8 mouse cellular contexts compared by ENCODE assay signal in genomic region chr7:45481374-45481927, GRCm38 (mm10). TPM values are rescaled to one million over a fixed set of nuclear protein-coding genes. Genes with fewer than 3 reads are reported as not detected.
A peak's percentile ranks its signal among the peaks of the same experiment; 100 is the strongest.
DNase-seq lines count a peak whose midpoint lies in the region; ATAC-seq and TF ChIP-seq lines count a peak whose summit lies in the region.

Tulp2 (plus strand) TSS chr7:45481877.

- WGBS in lung, embryonic 14.5 days: 57% methylated on average over 15 of the region's 15 CpGs
- WGBS in neural tube, embryonic 14.5 days: 54% methylated on average over 15 of the region's 15 CpGs

- no peaks in the 10 kb centered on the region for H3K4me1 ChIP-seq in lung, embryonic 14.5 days (ENCODE audit: insufficient read depth)
- H3K4me1 ChIP-seq in neural tube, embryonic 14.5 days (ENCODE audit: control insufficient read depth, insufficient read depth, low read length): no peaks in the 10 kb centered on the region

- DNase-seq in ovary, postnatal 36 days (ENCODE audit: low spot score): peak; percentile 49
- DNase-seq in ovary, postnatal 10 days (ENCODE audit: low spot score): no peak
- peak; percentile 84 for DNase-seq in embryo, embryonic 10.5 days (ENCODE audit: low spot score)
- peak; percentile 66 to 77 for DNase-seq in heart, postnatal 10 days
- peak; percentile 83 to 84 for DNase-seq in kidney, postnatal 25 days
- DNase-seq in lung, embryonic 14.5 days: peak; percentile 78
- DNase-seq in thymus, postnatal 25 days: peak; percentile 75

- H3K9ac ChIP-seq in lung, embryonic 14.5 days: no peak within 1 kb of the TSS
- H3K9ac ChIP-seq in neural tube, embryonic 14.5 days (replicated peaks; ENCODE audit: low read depth, low read length): no peak within 1 kb of the TSS

- no peaks in the 10 kb centered on the region for H3K27me3 ChIP-seq in lung, embryonic 14.5 days (ENCODE audit: insufficient read depth, low read length)
- no peaks in the 10 kb centered on the region for H3K27me3 ChIP-seq in neural tube, embryonic 14.5 days (ENCODE audit: control insufficient read depth, insufficient read depth, low read length)

- no peak for TF ChIP-seq CTCF in lung, embryonic 14.5 days (IDR thresholded peaks at IDR 0.05; ENCODE audit: low read depth)

- no peaks in the 10 kb centered on the region for H3K36me3 ChIP-seq in lung, embryonic 14.5 days (ENCODE audit: insufficient read depth)
- no peaks in the 10 kb centered on the region for H3K36me3 ChIP-seq in neural tube, embryonic 14.5 days (ENCODE audit: control insufficient read depth, insufficient read depth, low read length)

- intact Hi-C loops in heart, postnatal 10 days (cut with DNase I): no loop called here

- H3K9me3 ChIP-seq in lung, embryonic 14.5 days (ENCODE audit: low read depth, low read length): no peaks in the 10 kb centered on the region
- H3K9me3 ChIP-seq in neural tube, embryonic 14.5 days (ENCODE audit: control insufficient read depth, low read length): no peaks in the 10 kb centered on the region

- no peak within 1 kb of the TSS for H3K4me2 ChIP-seq in lung, embryonic 14.5 days
- no peak within 1 kb of the TSS for H3K4me2 ChIP-seq in neural tube, embryonic 14.5 days (ENCODE audit: low read depth, low read length)

- no peak within 1 kb of the TSS for H3K4me3 ChIP-seq in lung, embryonic 14.5 days (ENCODE audit: low read depth, low read length)
- no peak within 1 kb of the TSS for H3K4me3 ChIP-seq in neural tube, embryonic 14.5 days (ENCODE audit: low read depth, low read length)

- ATAC-seq in lung, embryonic 14.5 days (ENCODE audit: insufficient read depth): peak; percentile 62
- peak; percentile 91 for ATAC-seq in neural tube, embryonic 14.5 days (ENCODE audit: low read depth)

- no peak within 1 kb of the TSS for H3K27ac ChIP-seq in lung, embryonic 14.5 days (ENCODE audit: low read depth)
- no peak within 1 kb of the TSS for H3K27ac ChIP-seq in neural tube, embryonic 14.5 days (ENCODE audit: low read depth, low read length)

RNA-seq across cellular contexts. Expression of gene Tulp2, which starts in this region (rescaled TPM):
- total RNA-seq in heart, postnatal 10 days (2021): not detected
- 0.47 and 0.86 TPM in 2 replicates for polyA plus RNA-seq in lung, embryonic 14.5 days (2014; fragmentation: Nextera tagmentation; extraction: Ambion mirVana)
- 0.17 and 0.31 TPM in 2 replicates for polyA plus RNA-seq in neural tube, embryonic 14.5 days (2014; fragmentation: Nextera tagmentation; extraction: Ambion mirVana)

Comparison
In these comparisons a context has a peak if more than half of its experiments do, and no peak if none do; other contexts are left out.
1. Peak in DNase-seq in heart, postnatal 10 days; RNA of the gene not detected or under 1 TPM.
2. Peak in DNase-seq and ATAC-seq in lung, embryonic 14.5 days; RNA of the gene not detected or under 1 TPM.
3. Peak in ATAC-seq in neural tube, embryonic 14.5 days; RNA of the gene not detected or under 1 TPM.